Mouse (Mus musculus): ENCODE data around the gene Gpr137. TPM values are rescaled to one million over a fixed set of nuclear protein-coding genes. Genes with fewer than 3 reads are reported as not detected.
"Not testable (repeated sequence)": the region's sequence is repeated elsewhere in the genome, so short reads cannot be mapped to it uniquely, and the experiment has no call there.

Gpr137 gene
- total RNA-seq, 4 experiments from 2014 or later: 33.4 to 37.4 (median 35.7) TPM

GRCm38 (mm10) chr19:6921647-6922567 is 20.4 kb downstream of the Gpr137 start, which contains the start of gene Esrra:
Gene Esrra (minus strand): TSS chr19:6921813.
- DNase-seq (ENCODE audit: low spot score): peak; percentile 100

- peak; percentile 39 for DNase-seq (ENCODE audit: low spot score)
Observed at GRCm38 (mm10) chr19:6920741-6921636, 21.3 kb downstream of the Gpr137 start.

GRCm38 (mm10) chr19:6919876-6920740 is 22.2 kb downstream of the Gpr137 start:
- DNase-seq (ENCODE audit: low spot score): no peak

DNA sequence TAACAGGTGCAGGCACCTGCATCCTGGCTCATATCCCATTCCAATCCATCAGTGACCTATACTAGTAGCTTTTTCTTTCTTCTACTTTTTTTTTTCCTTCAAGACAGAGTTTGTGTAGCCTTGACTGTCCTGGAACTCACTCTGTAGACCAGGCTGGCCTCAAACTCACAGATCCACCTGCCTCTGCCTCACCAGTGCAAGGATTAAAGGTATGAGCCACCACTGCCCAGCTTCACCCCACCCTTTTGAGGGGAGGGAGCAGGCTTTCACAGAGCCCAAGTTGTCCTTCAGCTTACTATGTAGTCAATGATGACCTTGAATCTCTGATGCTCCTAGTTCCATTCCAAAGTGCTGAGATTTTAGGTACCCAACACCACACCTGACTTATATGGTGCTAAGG is 22.8 kb downstream of the Gpr137 start:
- DNase-seq (ENCODE audit: low spot score): no peak

GRCm38 (mm10) chr19:6918321-6918720 is 24.0 kb downstream of the Gpr137 start:
- no peak for DNase-seq (ENCODE audit: low spot score)

- DNase-seq (ENCODE audit: low spot score): no peak
Observed at GRCm38 (mm10) chr19:6916496-6916895, 25.8 kb downstream of the Gpr137 start.

GRCm38 (mm10) chr19:6915276-6915675 is 27.0 kb downstream of the Gpr137 start:
- DNase-seq (ENCODE audit: low spot score): no peak

GRCm38 (mm10) chr19:6914540-6914939 is 27.7 kb downstream of the Gpr137 start:
- no peak for DNase-seq (ENCODE audit: low spot score)

- DNase-seq (ENCODE audit: low spot score): no peak
Observed at GRCm38 (mm10) chr19:6913991-6914390, 28.3 kb downstream of the Gpr137 start.

DNA sequence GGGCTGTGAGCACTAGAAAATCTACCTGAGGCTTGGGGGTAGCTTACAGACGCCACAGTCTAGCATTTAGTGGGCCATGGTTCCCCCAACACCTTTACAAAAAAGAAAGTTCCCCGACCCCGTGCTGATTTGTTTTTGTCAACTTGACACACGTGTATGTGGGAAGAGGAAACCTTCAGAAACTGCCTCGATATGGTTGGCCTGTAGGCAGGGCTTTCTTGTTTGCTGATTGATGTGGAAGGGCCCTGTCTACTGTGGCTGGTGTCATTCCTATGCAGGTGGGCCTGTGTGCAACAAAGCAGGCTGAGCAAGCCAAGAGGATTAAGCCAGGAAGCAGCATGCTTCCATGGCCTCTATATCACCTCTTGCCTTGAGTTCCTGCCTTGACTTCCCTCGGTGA is 29.2 kb downstream of the Gpr137 start:
- no peak for DNase-seq (ENCODE audit: low spot score)

GRCm38 (mm10) chr19:6912205-6912970 is 29.9 kb downstream of the Gpr137 start:
- no peak for DNase-seq (ENCODE audit: low spot score)

- no peak for DNase-seq (ENCODE audit: low spot score)
Observed at GRCm38 (mm10) chr19:6911101-6912074, 30.9 kb downstream of the Gpr137 start.

DNA sequence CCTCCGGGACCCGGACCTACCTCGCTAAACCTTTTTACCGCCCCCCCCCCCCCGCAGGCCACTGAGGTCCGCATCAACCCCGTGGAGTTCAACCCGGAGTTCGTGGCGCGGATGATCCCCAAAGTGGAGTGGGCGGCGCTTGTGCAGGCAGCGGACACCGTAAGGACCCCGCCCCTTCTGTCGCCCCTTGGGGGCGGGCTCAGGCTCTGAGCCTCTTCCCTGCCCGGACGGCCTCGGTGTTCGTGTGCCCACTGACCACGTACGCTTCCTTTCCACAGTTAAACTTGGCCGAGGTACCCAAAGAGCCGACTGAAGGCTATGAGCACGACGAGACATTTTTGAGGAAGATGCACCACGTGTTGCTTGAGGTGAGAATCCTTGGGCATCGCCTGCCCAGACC is 32.0 kb downstream of the Gpr137 start:
- not testable (repeated sequence) for DNase-seq (ENCODE audit: low spot score)

DNA sequence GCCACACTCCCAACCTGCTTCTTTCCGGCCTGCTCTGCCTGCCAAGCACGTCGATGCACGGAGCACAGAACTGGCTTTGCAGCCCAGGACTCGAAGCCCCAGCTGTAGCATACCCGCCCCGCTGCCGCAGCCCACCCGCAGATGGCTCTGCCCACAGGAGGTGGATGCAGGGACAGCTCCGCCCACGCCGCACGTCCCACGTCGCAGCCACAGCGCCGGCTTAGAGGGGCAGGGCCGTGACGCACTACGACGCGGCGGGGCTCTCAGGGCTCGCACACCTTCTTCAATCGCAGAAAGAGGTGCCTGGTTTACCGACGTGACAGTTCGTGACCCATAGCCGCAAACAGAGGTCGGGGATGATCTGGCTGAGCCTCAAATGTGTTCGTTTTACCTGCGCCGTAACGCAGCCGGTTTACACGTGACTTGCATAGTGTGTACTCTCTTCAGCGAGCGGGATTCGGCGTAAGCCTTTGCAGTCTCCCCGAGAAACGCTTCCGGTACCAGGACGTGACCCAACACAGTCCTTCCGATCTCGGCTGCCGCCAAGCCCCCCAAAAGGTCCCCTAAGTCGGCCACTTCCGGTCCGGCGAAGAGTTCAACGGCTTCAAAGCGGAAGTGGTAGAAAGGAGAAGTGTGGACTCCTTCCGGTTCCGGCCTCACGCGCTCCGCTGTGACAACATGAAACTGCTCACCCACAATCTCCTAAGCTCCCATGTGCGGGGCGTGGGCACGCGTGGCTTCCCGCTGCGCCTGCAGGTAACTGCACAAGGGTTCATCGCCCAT is 32.6 kb downstream of the Gpr137 start, which contains the start of the genes Trmt112 and Prdx5:
Trmt112 (plus strand) TSS at position 192 of the 783 bp plus-strand sequence.
Prdx5 (minus strand) TSS at position 600 of the 783 bp plus-strand sequence.
- DNase-seq (ENCODE audit: low spot score): peak; percentile 89

- DNase-seq (ENCODE audit: low spot score): no peak
Observed at GRCm38 (mm10) chr19:6909021-6909420, 33.3 kb downstream of the Gpr137 start.

DNA sequence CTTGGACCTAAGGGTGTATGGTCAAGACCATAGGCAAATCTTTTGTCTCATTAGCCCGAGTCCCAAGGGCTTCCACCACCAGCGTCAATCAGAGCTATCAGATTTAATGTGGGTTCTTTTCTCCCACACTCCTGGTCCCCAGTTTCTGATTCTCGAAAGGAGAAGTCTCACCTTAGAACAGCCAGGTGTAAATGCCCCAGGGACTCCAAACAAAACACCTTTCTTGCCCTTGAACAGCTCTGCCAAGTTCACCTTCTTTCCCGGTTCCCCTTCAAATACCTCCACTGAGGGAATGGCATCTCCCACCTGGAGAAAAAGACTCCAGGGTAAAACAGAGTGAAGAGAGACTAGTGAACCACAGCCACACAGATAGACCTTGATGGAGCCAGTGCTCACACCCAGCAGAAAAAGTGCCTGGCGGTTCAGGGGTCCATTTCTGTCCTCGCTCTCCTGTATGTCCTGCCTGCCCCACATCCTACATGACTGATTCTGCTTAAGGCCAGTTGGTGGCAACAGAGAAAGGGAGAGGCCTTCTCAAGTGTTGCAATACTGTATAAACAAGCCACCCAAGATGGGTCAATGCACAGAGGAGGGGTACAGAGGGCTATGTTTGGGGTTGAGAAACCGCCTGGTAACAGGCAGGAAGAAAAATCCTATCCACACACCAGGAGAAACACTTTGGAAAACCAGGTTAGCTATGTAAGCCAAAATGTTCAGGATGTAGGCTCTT is 34.3 kb downstream of the Gpr137 start:
- no peak for DNase-seq (ENCODE audit: low spot score)

DNA sequence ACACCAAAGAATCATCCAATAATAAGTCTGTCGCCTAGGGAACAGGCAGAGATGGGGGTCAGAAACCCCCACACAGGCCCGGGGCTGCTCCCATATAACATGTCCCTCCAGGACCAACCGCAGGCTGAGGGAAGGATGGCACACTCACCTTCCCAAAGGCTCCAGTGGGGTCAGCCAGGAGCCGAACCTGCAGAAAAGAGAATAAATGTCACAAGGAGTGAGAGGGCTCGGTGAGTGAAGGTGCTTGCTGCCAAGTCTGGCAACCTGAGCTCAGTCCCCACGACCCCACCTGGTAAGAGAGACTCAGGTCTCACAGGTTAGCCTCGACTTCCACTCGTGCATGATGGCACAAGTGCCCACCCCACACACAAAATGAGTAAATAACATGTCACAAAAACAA is 35.2 kb downstream of the Gpr137 start:
- DNase-seq (ENCODE audit: low spot score): no peak

DNA sequence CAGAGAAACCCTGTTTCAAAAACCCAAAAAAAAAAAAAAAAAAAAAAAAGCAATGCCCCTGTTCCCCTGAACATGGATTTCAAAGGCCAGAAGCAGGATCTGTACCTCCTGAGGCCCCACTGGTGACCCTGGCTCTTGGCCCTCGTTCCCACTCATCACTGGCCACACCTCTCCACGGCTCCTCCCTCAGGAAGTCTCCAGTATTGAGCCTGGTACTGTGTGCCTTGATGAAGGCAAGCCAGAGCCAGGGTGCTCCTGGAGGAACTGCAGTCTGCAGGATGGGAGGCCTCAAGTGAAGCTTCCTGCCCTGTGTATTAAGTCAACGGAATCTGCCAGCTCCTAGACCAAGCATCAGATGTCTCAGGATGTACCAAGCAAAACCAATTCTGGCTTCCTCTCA is 36.1 kb downstream of the Gpr137 start:
- no peak for DNase-seq (ENCODE audit: low spot score)
